Mouse (Mus musculus): ENCODE data around the gene Hacd1.
A peak's percentile ranks its signal among the peaks of the same experiment; 100 is the strongest.
"Not testable (repeated sequence)": the region's sequence is repeated elsewhere in the genome, so short reads cannot be mapped to it uniquely, and the experiment has no call there.

Gene Hacd1

DNA sequence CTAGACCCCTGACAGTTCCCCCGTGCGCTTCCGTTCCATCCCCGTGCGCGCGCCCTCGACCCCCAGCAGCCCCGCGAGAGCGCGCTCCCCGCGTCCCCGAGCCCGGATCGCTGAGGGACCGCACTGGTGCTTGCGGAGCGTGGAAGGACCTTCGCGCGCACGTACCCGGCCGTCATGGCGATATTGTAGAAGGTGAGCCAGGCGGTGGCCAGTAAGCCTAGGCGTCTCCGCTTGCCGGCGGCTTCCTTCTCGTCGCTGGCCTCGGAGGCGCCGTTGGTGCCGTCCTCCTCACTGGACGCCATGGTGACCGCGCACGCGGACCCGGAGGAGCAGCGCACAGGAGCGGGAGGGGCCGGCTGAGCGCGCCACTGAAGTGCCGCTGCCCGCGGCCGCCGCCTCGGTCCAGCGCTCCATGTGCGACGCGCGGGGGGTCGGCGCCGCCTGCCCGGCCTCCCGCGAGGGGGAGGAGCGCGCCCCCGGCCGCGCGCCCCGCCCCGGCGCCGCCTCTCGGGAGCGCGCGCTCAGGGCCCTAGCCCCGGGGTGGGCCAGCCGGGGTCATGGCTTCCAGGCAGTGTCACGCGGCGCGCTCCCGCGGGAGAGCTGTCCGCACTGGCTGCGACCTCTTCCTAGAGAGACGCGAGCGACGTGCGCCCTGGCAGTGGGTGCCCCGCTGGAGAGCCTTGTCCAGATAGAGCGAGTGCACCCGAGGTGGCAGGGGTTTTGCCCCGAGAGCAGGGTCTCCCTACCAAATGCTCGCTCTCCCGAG, at the start of gene Hacd1:
Gene Hacd1, minus strand, starts transcription at position 570 of the 766 bp plus-strand sequence.
- DNase-seq (ENCODE audit: low read depth, low spot score) = peak; percentile 82

DNA sequence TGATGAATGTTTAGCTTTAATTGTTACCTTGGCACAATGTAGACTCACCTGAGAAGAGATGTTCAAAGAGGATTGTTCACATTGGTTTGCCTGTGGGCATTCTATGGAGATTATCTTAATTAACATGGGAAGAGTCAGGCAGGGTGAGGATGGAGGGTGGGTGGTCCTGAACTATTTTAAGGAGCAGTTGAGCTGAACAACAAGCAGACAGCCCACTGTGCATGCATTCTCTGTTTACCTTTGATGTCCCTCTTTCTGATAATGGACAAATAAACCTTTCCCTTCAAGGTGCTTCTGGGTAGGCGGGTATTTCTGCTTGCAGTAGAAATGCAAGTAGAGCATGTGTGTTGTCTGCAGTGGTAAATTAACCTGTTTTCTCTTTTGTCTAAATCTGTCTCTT, 48.0 kb upstream of the Hacd1 start:
- no peak for DNase-seq (ENCODE audit: low read depth, low spot score)

DNA sequence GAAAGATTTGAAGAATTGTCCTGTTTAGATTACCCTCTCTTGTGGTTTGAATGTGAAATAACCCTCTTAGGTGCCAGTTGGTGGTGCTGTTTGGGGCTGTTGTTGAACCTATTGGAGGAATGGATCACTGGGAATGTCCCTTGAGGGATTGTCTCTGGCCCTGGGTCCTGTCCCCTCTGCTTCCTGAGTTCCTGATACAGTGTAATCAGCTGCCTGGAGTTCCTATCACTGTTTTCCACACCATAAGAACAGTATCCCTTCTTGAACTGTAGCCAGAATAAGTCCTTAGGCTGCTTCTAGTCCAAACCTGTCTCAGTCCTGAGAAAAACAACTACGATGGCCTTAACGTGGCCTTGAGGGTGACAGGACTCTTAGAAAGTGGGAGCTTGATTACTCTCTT, 46.7 kb upstream of the Hacd1 start:
- no peak for DNase-seq (ENCODE audit: low read depth, low spot score)

DNA sequence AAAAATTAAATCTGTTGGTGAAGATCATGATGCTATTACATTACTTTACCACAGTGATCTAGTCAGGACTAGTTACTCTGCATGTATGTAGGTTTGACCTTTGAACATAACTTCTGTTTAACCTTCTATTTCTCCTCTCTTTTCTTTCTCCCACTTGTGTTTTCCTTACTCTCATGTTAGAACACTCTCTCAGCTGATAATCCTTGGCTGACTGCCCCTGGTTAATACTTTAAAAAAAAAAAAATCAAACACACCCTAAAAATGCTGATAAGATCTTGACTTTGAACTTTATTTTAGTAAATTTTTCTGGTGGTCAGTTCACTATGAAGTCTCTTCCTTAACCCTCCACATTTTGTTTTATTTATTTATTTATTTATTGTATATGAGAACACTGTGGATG, 44.6 kb upstream of the Hacd1 start:
- no peak for DNase-seq (ENCODE audit: low read depth, low spot score)

DNA sequence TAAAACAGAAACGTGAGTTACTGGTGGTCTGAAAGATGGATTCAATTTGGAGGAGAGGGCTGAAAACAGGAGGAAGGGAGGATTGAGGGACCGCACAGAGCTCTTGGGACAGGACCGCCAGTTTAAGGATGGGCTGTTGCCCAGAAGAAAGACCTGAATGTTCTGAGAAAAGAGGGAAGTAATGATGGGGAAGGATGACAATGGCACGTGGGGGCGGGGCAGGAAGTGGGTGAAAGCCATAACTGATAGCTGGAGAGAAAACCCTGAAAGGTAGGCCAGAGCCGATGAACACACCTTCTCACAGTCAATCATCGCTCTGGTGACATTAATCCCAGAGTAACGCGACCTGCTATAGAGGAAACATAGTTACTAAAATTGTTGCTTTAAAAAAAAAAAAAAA, 22.6 kb upstream of the Hacd1 start:
- not testable (repeated sequence) for DNase-seq (ENCODE audit: low read depth, low spot score)

DNA sequence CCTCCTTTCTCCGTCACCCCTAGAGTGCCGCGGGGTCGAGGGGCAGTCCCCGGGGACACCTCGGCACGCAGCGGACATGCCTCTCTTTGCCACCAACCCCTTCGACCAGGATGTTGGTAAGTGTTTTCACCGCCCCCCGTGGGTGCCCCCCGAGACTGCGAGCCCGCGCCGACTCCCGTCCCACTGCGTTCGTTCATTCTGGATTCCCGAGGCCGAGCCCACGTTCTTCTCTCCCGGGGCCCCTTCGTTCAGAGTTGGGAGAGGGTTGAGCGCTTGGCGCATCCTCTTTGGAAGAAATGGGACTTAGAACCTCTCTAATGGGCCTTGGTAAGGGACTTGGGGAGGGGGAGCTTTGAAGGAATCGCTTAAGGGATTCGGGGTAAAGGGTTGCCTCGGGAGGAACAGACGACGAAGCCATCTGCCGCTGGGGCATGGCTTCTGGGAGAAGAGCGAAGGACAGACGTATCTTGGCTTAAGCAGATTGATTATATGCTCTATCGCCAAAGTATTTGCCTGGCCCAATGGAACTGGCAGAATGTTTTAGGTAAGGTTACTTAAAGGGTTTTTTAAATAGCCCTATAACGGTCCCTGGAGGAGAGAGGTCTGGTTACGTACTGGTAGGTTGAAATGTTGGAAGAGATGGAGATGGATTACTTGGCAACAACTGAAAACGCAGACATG, 18.4 kb upstream of the Hacd1 start:
- DNase-seq (ENCODE audit: low read depth, low spot score) = no peak

- DNase-seq (ENCODE audit: low read depth, low spot score) = peak; percentile 83
These were observed 17.7 kb upstream of the Hacd1 start, which contains the start of gene Stam for GRCm38 (mm10) chr2:14073362-14074220. Gene Stam, plus strand, starts transcription at chr2:14074098.

DNA sequence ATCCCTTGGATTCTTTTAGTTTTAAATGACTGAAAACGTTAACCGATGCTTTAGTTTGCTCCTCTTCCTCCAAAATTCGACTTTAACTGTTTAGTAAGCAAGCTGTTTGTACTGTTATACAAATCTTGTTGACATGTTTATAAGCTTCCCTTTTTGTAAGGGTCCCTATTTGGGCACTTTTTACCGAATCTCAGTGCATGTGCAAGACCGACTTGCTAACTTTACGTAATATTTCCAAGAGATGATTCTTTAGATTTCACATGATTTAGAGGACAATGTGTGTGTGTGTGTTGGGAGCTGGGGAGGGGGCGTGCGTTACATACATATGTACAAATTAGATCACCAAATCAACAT, 17.1 kb upstream of the Hacd1 start:
- no peak for DNase-seq (ENCODE audit: low read depth, low spot score)

- DNase-seq (ENCODE audit: low read depth, low spot score) = no peak
These were observed 14.5 kb upstream of the Hacd1 start for GRCm38 (mm10) chr2:14070466-14070865.

DNA sequence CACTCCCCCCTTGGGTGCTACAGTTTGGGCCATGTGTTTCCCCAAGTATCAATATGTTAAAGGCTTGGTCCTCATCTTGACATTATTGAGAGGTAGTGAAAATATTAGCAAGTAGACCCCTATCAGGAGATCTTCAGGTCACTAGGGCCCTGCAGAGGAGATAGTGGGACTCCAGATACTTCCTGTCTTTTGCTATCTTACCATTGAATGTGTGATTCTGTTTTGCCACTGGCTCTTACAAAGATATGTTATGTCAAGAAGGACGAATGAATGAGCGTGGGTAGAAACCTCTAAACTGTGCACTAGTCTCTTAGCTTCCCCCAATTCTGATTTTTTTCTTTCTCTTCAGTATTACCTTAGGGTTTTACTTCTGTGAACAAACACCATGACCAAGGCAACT, 13.1 kb upstream of the Hacd1 start:
- no peak for DNase-seq (ENCODE audit: low read depth, low spot score)

DNA sequence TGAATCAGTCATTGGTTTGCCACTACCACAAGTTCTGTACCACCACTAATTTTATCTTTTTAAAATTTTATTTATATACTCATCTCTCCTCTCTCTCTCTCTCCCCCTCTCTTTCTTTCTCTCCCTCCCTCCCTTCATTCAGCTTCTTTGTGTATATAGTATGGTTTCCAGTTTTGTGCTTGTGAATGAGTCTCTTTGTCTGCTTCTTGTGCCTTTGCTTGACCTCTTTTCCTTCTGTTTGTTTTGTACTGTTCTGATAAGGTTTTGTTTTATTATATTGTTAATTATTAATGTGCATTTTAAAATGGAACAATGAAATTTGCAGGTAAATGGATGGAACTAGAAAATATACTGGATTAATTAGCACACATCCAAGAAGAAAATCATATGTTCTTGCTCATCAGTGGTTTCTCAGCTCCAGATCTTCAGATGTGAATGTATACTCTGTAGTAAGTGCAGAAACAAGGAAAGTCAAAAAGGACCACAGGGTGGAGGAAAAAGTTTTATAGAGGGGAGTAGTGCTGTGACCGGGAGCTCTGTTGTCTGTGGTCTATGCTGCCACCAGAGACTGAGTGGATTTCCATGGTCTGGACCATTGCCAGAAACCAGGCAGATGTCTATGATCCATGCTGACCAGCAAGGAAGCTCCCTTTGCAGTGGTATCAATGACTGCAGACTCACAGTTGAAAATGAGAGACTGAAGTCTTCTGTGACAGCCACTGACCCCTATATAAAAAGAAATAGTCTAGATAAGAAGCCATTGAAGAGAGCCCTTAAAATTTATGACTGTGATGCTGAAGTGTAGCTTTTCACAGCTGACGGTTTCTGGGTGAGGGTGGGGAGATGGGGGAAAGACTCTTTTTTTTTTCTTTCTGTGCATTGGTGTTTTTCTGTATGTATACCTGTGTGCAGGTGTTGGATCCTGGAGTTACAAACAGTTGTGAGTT, 10.0 kb upstream of the Hacd1 start:
- DNase-seq (ENCODE audit: low read depth, low spot score) = no peak

- DNase-seq (ENCODE audit: low read depth, low spot score) = peak; percentile 71
These were observed 768 bp downstream of the Hacd1 start for GRCm38 (mm10) chr2:14055168-14055565.

DNA sequence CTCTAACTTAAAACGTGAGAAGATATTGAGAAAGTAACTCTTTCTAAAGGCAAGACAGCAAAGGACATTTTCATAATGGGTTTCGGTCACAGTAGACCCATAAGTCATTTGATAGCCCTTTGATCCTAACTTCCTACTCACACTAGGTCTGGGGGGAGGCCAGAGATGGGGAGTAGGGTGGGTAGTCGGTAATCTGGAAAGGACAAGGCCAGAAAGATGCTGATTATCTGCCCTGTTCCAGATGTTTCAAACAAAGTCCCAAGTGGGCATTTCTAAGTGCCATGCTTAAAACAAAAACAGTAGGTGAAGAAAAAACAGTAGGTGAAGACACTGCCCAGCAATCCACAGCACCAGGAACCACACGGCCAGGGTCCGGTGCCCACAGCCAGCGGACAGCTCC, 1.2 kb downstream of the Hacd1 start:
- peak; percentile 24 for DNase-seq (ENCODE audit: low read depth, low spot score)

GRCm38 (mm10) chr2:14054163-14054562, 1.8 kb downstream of the Hacd1 start:
- no peak for DNase-seq (ENCODE audit: low read depth, low spot score)

GRCm38 (mm10) chr2:14053618-14054017, 2.3 kb downstream of the Hacd1 start:
- no peak for DNase-seq (ENCODE audit: low read depth, low spot score)

- DNase-seq (ENCODE audit: low read depth, low spot score) = no peak
These were observed 7.1 kb downstream of the Hacd1 start for GRCm38 (mm10) chr2:14048808-14049207.

GRCm38 (mm10) chr2:14048381-14048780, 7.6 kb downstream of the Hacd1 start:
- peak; percentile 78 for DNase-seq (ENCODE audit: low read depth, low spot score)

DNA sequence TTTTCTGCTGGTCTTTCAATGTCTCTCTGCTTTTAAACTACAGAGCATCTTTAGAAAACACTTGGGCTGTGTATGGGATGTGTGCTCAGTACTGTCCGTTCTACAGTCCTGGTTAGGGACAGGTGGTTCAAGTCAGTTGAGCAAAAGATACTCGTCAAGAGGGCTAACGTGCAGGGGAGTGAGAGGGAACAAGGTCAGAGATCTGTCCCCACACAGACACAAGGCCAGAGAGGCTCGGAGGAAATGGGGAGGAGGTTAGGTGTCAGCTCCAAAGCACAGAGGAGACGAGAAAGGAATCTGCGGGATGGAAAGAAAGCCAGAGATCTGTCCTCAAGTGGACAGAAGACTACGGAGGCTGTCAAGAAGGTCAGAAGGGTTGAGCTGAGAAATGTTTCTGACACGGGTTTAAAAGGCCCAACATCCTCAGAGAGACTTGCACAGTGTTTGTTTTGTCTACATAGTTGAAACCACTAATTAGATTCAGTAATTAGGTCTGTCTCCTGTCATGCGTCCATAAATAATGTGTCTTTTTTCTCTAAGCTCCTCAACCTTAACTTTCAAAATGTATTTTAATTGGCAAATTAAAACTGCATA, 12.3 kb downstream of the Hacd1 start:
- no peak for DNase-seq (ENCODE audit: low read depth, low spot score)

DNA sequence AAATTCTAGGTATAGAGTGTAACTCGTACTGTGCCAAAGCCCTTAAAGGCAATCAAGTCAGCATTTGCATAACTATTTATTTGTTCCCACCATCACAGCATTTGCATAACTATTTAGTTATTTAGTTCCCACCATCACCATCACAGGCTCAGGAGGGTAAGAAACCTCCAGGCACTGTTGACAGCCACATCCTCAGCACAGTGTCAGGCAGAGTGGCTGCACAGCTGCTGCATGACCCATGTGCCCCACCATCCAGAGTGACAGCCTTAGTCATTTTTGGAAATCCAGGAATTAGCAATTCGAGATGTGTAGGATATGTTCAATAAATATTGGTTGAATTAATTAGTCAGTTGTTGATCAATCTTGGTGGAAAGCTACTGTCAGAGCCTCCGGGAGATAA, 12.9 kb downstream of the Hacd1 start:
- no peak for DNase-seq (ENCODE audit: low read depth, low spot score)

DNA sequence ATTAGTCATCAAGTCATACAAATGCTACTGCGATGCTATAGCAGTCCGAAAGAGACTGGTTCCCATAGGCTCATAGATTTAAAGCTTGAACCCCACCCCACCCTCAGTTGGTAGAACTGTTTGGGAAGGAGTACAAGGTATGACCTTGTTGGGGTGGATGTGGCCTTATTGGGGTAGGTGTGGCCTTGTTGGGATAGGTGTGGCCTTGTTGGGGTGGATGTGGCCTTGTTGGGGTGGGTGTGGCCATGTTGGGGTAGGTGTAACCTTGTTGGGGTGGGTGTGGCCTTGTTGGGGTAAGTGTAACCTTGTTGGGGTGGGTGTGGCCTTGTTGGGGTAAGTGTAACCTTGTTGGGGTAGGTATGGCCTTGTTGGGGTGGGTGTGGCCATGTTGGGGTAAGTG, 14.7 kb downstream of the Hacd1 start:
- no peak for DNase-seq (ENCODE audit: low read depth, low spot score)

GRCm38 (mm10) chr2:14019228-14019627, 36.7 kb downstream of the Hacd1 start:
- no peak for DNase-seq (ENCODE audit: low read depth, low spot score)
